Mouse (Mus musculus): ENCODE data around the gene S100pbp.

The S100pbp gene

DNA sequence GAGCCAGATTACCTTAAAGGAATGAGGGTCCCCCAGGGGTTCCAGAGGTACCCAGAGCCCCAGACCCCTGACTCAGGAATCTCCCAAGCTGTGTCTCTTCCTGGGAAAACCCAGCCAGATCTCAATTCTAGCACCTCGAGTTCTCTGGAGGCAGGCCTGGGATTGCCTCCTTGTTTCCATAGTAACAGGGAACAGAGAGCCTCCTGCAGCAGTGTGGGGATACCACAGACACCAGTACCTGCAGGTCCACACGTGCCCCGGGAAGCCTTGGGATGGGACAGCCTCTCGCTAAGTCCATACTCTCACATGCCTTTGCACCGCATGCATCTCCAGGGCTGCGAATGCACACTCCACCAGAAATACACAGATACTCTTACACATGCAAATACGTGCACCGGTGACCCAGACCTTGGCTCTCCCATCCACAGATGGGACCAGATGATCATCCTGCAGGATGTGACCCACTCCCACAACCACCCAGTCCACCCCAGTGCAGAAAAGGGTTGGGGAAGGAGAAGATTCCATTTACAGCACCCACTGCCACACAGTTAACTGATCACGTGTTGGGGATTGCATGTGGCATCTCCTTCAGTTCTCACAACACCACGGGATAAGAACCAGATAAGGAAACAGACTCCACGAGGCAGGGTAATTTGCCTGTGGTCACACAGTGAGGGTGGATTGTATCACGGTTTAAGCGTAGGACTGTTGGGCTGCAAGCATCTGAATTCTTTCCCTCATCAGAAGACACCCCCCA, 60.8 kb downstream of the S100pbp start:
- in situ Hi-C loops (cut with MboI, MseI), result no loop called here

DNA sequence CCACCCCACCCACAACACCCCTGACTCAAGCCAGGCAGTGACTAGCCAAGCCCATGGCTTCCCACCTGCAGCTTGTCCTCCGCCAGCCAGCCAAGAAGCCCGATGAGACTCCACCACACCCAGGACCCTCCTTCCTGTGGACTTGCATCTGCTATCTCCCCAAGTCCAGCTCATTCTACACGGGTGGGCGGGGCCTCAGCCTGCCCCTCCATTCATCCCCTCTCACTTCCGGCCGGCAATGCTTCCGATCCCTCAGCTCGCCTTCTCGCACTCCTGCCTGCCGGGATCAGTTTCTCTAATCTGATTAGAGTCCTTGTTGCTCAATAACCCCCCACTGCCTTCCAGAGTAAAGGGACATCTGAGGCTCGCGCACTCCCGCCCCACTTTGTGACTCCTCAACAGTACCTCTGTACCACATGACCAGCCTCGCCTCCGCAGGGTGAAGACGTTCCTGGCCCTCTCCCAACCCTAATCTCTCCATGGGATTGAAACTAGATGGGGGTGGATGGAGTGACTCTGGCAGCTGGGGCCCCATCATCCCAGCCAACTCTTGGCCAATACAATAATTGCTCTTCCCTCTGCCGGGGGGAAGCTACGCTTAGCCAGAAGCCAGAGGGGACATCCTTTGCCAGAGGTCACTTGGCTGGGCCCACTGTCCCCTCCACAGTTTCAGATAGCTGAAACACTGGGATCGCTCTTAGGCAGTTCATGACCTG, 63.6 kb downstream of the S100pbp start:
- in situ Hi-C loops (cut with MboI, MseI), result no loop called here

DNA sequence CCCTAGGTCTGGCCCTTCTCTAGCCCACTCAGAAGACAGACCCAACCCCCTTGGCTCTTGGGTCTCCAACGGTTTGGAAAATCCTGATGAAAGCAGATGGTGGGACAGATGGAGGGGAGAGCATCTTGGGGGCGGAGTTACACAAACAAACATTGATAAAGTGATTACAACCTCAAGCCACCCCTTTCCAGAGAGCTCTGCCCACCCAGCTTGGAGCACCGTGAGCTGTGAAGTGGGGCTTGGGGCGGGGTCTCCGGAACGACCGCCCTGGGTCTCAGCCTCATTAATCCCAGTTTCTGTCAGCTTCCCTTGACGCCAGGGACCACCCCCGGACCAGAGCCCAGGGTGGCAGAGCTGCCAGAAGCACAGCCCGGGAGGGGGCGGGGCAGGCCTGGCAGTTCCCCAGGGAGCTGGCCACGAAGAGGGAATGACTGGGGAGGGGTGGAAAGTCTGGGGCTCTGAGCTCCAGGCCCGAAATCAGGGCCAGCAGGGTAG, 64.8 kb downstream of the S100pbp start:
- in situ Hi-C loops (cut with MboI, MseI), result no loop called here

DNA sequence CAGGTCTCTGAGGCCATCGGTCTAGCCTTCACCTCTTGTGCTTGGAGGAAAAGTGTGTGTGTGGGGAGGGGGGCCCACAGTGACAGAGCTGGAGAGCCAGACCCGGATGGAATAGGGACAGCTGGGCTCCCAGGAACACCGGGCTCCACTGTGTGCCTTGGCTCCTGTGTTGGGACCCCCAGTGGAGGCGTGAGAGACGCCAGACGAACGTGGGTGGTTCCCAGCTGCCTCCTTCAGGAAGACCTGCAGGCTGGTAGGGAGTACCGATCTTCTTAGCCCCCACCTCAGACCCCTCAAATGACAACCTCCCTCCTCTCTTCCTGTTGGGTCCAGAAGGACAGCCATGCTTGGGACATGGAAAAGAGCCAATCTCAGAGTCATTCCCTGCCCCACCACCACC, 66.8 kb downstream of the S100pbp start:
- in situ Hi-C loops (cut with MboI, MseI), result no loop called here

DNA sequence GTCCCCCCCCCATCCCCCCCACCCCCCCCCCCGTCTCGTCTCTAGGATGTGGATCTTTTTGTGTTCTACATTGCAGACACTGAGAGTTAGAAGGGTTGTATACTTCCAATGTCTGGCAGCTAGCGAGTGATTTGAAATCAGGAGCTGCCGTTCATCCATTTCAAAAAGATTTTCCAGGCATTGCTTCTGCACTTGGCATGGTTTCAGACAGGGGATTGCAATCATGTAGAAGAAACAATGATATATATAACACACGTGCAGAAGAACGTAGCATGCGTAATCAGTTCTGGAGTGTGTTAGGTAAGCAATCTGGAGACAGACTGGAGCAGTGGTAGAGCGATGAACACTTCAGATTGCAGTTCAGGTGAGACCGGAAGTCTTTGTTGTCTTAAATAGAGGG, 67.4 kb downstream of the S100pbp start:
- in situ Hi-C loops (cut with MboI, MseI), result no loop called here

DNA sequence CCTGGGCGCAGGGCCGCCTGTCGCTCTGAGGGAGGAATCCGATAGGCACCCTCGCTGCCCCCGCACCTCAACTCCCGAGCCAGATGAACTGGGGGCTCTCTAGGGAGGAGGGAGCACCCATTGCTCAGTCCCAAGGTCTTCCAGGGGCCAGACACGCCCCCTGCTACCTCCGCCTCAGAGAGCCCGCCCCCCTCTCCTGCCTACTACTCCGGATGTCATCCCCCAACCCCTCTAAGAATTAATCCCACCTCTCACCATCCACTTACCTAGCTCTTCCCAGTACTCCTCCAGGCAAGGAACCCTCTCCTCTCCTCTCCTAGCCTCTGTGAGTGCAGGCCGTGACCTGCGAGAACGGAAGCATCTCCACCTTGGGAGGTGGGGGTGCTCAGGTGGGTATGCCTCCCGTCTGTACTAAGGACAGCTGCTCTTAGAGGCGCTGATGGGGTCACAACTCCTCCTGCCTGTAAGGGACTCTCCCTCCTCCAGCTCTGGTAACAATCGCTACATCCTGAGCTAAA, 67.9 kb downstream of the S100pbp start, which contains the start of gene Hpca:
Gene Hpca (minus strand): TSS at position 468 of the 518 bp plus-strand sequence.
- in situ Hi-C loops (cut with MboI, MseI), result no loop called here

DNA sequence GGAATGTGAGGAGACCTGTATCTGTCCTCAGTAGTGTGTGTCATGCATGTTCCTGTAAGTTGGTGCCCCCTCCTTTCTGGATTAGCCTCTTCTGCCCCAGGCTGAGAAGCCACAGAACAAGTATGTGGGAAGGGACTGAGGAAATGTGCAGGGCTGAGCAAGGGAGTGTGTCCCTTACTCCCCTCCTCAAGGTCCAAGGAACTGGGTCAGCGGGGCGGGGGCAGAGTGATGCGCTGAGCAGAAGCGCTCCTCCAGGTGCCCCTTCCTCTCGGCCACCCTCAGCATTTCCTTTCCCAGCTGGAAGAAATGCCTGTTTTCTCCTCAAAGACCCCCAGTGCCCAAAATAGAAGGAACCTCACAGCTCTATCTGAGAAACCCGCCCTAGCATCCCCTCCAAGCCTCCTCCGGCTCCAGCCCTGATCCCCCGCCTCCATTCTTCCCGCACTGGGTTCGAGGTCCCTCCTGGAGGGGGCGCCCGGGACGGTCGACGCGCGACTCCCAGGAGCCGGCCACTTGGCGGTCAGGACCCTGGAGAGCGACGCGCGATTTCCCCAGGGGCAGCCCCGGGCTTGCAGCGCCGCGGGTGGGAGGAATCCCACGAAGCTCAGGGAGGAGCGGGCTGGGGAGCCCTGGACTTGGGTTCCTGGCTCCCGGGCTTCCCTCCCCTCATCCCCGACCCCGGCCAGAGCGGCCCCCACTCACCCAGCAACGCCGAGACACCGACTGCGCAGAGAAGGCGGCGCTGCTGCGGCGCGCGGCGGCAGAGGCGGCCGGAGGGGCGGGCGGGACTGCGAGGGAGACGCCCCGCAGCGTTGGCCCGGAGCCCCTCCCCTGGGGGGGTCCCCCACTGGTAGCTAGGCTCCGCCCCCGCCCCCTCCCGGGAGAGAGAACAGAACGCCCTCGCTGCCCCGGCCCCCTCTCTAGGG, 68.7 kb downstream of the S100pbp start:
- in situ Hi-C loops (cut with MboI, MseI), result no loop called here

DNA sequence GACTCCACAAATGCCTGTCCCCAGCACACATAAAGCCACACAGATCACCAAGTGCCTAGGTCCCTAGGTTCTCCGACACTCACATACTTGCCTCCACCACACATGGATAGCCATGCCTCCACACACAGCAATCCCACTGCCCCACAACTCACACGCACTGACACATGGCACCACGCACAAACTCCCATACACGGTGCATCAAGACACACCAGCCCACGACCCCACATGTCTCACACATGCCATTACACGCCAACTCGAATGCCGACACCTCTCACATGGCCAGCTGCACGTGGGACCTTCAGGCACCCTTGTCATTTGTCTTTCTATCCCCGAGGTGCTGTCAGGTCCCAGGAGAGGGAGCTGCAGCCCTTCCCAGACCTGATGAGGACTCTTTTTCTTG, 69.8 kb downstream of the S100pbp start:
- in situ Hi-C loops (cut with MboI, MseI), result no loop called here

DNA sequence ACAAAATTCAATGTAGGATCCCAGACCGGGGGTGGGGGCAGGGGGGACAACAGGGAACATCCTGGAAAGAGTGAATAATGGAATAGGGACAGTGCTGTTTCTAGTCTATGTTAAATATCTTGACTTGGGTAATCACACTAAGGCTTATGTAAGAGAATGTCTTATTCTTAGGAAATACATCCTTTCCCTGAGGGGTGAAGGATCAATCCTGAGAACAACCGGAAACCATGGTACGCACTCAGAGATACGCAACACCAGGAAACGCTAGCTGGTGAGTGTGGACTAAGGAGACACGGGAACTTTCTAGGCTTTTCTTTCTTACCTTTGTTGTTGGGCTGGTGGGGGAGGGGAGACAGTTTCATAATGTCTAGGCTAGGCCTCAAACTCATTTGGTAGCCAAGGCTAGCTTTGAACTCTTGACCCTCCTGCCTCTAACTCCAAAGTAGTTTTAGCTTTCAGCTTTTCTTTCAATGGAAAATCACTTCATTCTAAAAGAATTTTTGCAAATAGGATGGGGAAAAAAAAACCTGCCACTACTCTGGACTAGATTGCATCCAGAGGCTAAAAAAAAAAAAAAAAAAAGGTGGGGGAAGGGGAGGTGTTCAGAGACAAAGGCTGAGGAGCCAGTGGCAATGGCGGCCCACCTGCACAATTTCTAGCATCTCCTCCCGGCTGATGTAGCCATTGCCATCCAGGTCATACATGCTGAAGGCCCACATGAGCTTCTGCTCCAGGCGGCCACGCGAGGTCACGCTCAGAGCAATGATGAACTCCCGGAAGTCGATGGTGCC, 71.6 kb downstream of the S100pbp start:
- in situ Hi-C loops (cut with MboI, MseI), result no loop called here

DNA sequence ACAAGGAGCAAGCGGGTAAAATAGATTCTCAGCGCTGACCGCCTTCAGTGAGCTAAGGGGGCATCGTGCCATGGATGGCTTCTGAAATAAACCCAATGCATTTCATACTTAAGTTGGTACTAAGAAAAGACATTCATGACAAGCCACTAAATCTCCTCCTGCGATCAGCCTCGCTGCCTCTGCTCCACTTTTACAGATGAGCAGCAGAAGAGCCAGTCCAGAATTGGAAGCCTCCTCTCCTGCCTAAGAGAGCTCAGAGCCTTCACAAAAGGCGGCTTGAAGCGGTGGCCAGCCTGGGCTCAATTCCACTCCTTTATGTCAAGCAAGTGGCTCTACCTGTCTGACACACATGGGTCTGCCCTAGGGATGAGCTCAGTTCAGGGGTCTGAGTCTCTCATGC, 72.8 kb downstream of the S100pbp start:
- in situ Hi-C loops (cut with MboI, MseI), result no loop called here

DNA sequence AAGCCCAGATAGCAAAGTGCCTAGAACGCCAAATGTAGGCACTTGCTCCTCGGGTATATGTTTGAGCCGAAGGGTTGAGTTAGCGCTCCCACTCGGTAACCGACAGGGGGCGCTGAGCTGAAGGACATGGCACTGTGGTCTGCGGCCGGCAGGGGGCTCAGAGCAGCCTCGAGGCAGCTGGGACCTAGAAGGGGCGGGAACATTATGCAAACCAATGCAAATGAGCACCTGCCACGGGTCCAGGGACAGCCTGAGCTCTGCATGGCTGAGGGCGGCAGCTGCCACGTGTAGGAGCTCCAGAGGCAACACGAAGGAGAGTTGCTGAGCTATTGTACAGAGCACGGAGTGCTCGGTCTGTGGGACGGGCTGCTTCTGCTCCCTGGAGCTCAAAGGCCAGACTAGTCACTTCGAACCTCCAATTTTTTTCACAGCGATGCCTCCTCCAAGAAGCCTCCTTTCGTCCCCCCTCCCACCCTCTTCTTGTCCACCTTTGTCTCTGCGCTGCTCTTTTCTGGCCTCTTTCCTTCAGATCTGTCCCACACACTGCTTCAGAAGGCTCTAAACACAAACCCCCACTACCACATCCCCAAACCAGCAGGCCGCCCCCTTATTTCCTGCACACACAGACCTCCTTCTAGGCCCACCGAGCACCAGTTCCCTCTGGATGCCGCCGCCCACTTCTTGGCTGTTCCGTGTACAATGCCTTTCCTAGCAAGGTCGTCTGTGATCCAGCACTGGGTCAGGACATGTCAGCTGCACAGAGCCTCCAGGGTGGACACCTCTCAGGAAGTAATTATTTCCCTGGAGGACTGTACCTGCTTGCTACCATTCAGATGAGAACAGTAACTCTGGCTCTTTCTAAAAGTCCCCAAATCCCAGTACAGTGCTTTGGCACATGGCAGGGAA, 76.2 kb downstream of the S100pbp start:
- in situ Hi-C loops (cut with MboI, MseI), result no loop called here

DNA sequence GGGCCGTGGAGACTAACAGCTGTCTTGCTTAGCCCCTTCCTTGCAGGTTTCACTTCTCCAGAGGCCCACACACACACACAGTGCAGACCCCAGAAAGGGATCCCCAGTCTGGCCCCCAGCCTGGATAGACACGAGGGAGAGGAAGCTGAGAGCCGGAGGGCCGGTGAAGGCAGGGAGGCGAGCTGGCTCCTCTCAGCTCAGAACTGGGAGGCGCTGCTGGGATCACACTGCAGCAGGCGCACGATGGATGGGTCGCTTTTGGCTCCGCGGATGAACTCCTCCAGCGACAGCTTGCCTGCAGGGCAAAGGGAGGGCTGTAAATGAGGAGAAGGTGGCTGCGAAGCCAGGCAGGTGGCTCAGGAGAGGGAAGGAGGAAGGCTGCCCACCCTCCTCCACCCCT, 77.3 kb downstream of the S100pbp start:
- in situ Hi-C loops (cut with MboI, MseI), result no loop called here

DNA sequence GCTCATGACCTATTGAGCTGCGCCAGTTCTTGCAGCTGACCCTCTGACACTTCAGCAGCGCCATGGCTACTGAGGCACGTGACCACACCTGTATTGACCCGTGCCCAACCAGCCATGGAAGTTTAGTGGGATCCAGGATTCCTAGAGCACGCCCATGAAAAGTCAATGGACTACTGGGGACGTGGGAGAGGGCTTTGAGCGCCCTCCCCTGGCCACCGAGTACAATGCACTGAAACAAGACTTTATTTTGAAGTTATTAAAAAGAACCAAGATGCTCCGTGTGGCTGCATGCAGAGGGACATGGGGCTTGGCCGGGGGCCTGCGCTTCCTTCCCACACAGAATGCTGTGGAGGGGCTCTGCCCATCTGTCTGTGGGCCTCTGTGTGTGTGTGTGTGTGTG, 78.2 kb downstream of the S100pbp start:
- in situ Hi-C loops (cut with MboI, MseI), result no loop called here

DNA sequence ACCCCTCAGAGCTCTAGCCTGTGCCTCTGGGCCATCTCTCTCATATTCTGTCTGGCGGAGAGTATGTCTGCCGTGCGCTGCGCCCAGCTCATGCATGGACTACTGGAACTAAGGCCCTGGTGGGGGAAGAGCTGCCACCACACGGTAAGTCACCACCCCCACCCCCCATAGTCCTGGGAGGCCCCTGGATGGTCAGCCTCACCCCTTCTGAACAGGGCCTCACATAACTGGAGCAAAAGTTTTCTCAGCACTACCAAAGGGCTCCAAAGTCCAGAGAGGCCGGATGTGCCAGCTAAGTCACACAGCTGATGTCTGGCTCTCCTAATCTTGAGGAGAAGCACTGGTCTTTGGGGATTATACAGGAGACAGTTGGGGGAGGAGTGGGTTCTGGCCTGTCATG, 78.7 kb downstream of the S100pbp start:
- in situ Hi-C loops (cut with MboI, MseI), result no loop called here

DNA sequence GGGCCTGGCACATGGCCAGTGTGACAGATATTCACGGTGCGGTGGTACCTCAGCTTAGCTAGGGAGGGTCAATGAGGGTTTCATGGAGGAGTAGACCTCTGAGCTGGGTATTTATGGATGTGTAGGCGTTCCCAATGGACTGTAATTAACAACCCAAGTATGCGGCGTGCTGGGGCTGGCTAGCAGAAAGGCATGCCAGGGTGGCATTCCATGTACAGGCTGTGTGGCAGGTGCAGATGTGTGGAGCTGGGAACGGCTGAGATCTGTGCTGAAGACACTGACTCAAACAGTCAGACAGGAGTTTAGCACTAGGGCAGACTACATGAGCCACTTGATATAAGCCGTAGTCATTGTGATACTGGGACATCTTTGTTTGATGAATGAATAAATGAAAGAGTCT, 80.9 kb downstream of the S100pbp start:
- in situ Hi-C loops (cut with MboI, MseI), result no loop called here

DNA sequence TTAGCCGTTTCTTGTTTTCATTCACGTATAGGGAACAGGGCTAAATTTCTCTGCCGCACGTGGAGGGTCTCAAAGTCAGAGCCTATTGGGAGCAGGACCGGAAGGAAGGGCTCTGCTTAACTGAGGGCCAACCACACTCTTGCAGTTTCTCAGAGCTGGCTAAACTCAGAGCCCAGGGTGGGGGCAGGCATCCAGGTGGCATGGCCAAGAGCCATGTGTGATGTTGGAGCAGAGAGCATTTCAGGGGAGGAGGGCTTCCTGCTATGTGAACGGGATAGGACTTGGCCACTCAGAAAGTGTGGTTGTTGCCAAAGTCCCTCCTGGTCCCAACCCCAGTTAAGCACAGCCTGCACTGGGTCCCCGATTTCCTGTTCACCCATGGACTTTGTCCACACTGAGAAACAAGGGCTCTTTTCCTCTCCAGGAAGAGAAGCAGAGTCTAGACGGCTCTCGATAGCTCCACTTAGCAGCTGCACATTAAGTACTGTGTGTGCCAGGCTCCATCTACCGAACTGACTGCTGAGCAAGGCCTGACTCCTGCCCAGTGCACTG, 82.1 kb downstream of the S100pbp start:
- in situ Hi-C loops (cut with MboI, MseI), result no loop called here

DNA sequence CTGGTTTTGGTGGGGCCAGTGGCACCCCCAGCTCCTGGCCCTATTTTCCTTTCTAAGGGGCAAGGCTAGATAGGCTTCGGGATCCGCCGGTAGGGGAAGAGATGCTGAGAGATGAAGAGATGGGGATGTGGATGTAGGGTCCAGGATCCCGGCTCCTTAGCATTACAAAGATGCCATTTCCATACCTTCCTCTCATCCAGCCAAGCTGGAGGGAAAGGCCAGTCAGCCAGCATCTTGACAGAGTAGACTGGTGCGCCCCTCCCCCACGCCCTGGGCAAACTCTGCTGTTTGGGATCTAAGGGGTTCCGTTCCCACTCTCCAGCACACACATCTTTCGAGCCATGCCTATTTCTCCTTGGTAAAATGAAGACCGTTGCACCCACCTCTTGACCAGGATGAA, 83.5 kb downstream of the S100pbp start:
- in situ Hi-C loops (cut with MboI, MseI), result no loop called here

DNA sequence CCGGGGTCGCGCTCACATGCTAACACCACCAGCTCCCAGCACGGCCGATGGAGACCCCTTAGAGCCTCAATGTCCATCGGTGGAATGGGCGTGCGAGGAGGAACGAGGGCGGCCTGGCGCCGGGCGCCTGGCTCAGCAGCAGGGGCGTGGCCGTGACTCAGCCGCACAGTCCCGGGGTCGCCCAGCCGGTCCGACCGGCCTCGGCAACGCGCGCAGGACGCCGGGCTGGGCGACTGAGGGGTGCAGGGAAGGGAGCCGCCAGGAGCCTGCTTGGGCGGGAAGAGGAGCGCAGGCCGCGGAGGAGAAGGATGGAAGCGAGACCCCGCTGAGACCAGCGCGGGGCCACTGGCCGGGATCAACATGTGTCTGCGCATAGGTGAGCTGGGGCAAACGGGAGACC, 84.2 kb downstream of the S100pbp start, which contains the start of gene Tmem54:
Gene Tmem54 (plus strand): TSS at position 193 of the 400 bp plus-strand sequence.
- in situ Hi-C loops (cut with MboI, MseI), result no loop called here

DNA sequence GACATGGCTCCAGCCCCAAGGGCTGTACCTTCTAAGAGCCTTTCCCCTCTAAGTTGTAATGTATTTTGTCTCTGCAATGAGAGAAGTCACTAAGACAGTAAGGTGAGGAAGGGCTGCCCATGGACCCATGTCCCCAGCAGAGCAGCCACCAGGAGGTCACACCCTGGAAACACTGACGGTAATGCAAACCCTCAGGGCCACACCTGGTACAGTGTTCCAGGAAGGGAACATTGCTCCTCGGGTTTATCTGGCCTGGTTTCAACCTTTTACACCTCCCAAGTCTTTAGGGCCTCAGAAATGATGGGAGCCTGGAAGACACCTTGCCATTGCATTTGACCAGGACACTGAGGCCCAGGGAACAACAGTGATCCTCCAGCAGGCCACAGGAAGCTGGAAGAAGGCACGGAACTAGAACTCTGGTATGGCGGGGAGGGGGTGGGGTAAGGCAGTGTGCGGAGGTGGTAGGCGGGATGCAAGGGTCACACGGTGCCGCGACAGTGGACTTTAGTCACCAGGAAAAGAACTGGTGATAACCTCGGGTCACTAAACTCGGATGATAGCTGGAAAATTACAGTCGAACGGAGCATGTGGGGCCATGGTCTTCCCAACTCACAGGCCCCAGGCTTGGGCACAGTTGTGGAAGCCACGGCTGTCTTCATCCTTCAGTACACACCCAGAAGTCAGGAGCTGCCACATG, 87.2 kb downstream of the S100pbp start:
- in situ Hi-C loops (cut with MboI, MseI), result no loop called here

Data from T-helper 1 cell (primary cell).